Mouse (Mus musculus) cerebral cortex, adult 2 months (tissue): ENCODE measurements around the gene Rbbp9.

Source experiments
- WGBS: fragments of 180-500 bp; shearing (Covaris S2); methylation state at CpG from one replicate; pipeline ENCODE4 v1.1.7; 2018; 5-methylcytosine and 5-hydroxymethylcytosine counted together

Gene Rbbp9

GRCm38 (mm10) chr2:144550529-144550928 is at the start of gene Rbbp9:
Gene Rbbp9, minus strand, starts transcription at chr2:144550869.
- WGBS = under 1% methylated on average over 17 of the region's 17 CpGs

DNA sequence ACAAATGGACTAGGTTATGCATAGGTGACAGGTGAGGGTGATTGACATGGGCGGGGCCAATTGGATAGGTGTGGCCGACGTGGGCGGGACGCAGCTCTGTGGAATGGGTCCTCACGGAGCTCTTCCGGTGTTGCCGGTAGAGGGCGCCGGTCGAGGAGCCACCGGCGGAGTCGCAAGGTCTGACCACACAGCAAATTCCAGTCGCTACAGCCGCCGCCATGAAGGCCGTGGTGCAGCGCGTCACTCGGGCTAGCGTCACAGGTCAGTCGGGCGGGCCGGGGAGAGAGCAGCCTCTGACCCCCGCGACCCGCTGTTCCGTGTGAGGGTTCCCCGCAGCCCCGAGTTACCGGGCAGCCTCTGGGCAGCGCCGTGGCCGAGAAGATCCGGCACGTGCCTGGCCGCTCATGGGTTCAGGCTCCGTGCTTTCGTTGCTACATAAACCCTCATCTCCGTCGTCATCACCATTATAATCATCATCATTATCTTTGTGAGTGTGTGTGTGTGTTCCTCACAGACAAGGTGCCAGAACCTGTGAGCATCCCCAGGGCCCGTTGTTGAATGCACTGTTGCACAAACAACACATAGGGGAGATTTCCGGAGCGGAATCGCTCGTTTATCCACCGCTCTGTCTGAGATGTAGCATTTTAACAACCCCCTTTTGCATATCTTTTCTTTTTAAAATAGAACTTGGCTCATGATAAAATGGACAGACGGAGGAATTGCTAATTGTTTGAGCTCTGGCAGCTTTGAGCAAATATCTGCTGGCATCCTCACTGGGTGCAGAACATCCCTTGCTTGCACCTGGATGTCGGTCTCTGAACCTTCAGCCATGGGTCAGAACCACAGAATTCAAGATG is 49.4 kb upstream of the Rbbp9 start, which contains the start of gene Dtd1:
TSS of gene Dtd1 (plus strand) at position 67 of the 857 bp plus-strand sequence.
- under 1% methylated on average over 46 of the region's 50 CpGs for WGBS

GRCm38 (mm10) chr2:144598006-144598405 is 47.3 kb upstream of the Rbbp9 start:
- WGBS = 71% methylated on average over 2 of the region's 2 CpGs

- WGBS = under 1% methylated on average over 31 of the region's 31 CpGs
Observed at GRCm38 (mm10) chr2:144593951-144594651, 43.4 kb upstream of the Rbbp9 start, which contains the start of gene Smim26. Gene Smim26, plus strand, starts transcription at chr2:144594054.

DNA sequence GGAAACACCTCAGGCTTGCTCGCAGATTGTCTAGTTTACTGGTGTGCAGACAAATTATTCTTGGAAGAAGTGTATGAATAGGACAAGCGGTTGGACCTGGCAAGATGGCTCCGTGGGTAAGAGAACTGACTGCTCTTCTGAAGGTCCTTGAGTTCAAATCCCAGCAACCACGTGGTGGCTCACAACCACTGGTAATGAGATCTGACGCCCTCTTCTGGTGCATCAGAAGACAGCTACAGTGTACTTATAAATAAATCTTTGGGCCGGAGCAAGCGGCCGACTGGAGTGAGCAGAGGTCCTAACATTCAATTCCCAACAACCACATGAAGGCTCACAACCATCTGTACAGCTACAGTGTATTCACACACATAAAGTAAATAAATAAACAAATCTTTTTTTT is 42.4 kb upstream of the Rbbp9 start:
- WGBS = 70% methylated on average over 8 of the region's 8 CpGs

DNA sequence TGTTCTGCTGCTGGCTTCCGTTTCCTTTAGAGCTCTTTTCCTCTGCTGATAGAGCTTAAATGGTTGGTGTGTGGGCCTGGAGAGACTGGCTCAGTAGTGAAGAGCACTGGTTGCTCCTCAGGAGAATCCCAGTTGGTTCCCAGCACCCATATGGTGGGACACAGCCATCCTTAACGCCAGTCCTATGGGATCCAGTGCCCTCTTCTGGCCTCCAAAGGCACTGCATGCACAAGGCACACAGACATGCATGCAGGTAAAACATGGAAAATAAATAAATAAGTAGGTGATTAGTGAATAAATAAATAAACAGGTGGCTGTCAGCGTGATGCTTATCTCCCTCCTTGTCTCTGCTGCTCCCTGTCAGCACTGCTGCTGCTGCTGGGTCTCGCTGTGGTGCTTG is 38.1 kb upstream of the Rbbp9 start:
- whole genome bisulfite sequencing = 83% methylated on average over 4 of the region's 4 CpGs

DNA sequence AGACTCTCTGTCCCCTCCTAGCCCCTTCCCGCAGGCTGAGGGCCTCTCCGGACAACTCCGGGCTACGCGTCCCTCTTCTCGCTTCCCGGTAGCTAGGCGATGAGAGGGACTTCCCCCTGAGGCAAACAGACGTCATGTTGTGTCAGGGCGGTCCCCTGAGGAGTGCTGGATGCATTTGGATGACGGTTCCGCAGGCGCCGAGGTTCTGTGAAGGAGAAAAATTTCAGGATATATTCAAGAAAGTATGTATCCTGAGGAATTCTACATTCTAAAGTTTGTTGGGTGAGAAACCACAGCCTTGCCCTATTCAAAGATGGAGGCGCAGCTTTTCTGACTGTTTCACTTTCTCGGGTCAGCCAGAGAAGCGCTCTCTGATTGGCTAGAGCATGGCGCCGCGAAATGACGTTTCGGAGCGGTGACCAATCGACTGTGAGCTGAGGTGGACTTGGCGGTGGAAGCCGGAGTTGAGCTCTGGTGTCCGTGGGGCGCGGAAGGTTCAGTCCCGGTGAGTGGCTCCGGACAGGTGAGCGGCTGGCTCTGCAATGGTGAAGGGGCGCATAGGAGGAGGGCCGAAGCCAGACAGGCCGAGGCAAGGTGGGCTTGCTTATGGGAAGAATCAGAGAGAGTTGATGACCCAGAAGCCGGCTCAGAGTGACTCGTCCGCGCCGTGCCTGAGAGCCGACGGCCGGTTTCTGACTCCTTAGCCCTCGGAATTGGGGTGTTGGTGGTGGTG is 5.3 kb upstream of the Rbbp9 start, which contains the start of gene Sec23b:
TSS of gene Sec23b (plus strand) at position 410 of the 733 bp plus-strand sequence.
- WGBS = under 1% methylated on average over 44 of the region's 44 CpGs

- 2% methylated on average over 14 of the region's 14 CpGs for WGBS
Observed at GRCm38 (mm10) chr2:144555286-144555819, 4.7 kb upstream of the Rbbp9 start.

DNA sequence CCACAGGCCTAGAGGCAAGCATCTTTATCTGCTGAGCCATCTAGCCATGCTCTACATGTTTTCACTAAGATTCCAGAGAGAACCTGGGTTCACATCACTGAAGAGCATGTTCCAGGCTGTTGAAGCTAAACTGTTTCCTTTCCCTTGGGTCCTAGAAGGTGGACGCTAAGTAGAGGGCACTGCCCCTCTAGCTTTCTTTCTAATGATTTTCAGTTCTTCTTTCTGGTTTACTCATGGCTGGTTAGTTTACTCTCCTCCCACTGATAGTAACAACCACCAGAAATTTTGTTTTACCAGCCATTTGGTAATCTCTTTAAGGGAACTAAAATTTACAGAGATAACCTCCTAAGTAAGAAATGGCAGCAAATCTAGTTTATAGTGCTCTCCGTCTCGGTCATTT is 3.2 kb upstream of the Rbbp9 start:
- WGBS = 94% methylated on average over 3 of the region's 3 CpGs

- WGBS = 78% methylated on average over 4 of the region's 4 CpGs
Observed at GRCm38 (mm10) chr2:144547559-144547958, 3.1 kb downstream of the Rbbp9 start.

- WGBS = 37% methylated on average over 1 of the region's 1 CpGs
Observed at GRCm38 (mm10) chr2:144545481-144545880, 5.2 kb downstream of the Rbbp9 start.

- WGBS = 98% methylated on average over 2 of the region's 2 CpGs
Observed at GRCm38 (mm10) chr2:144545061-144545460, 5.6 kb downstream of the Rbbp9 start.

DNA sequence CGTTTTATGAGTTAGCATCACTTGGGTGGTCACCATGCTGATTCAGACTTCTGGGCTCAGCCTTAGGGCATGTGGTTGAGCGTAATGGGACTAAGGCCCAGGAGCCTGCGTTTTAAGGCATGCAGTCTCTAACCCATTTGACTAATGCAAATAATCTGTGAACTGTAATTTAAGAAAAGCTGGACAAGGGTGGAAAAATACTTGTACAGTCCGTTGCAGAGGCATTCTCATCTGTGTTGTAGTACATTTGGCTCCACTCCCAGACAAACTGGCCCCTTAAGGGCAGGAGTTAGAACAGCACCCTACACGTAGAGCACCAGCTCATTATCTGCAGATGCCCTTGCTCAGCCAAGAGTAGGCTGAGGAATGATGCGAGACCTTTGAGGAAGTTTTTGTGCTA is 6.0 kb downstream of the Rbbp9 start:
- WGBS = 65% methylated on average over 6 of the region's 6 CpGs

- whole genome bisulfite sequencing = 88% methylated on average over 6 of the region's 6 CpGs
Observed at GRCm38 (mm10) chr2:144543670-144544069, 7.0 kb downstream of the Rbbp9 start.

- WGBS = 84% methylated on average over 4 of the region's 4 CpGs
Observed at GRCm38 (mm10) chr2:144541246-144541645, 9.4 kb downstream of the Rbbp9 start.

GRCm38 (mm10) chr2:144537123-144537522 is 13.5 kb downstream of the Rbbp9 start:
- WGBS = 95% methylated on average over 7 of the region's 7 CpGs

- WGBS = under 1% methylated on average over 25 of the region's 25 CpGs
Observed at GRCm38 (mm10) chr2:144527821-144528174, 22.9 kb downstream of the Rbbp9 start.

GRCm38 (mm10) chr2:144526981-144527820 is 23.5 kb downstream of the Rbbp9 start, which contains the start of the genes Dzank1 and Polr3f:
Gene Dzank1, minus strand, starts transcription at chr2:144527414.
Gene Polr3f, plus strand, starts transcription at chr2:144527718.
- WGBS = under 1% methylated on average over 56 of the region's 56 CpGs

DNA sequence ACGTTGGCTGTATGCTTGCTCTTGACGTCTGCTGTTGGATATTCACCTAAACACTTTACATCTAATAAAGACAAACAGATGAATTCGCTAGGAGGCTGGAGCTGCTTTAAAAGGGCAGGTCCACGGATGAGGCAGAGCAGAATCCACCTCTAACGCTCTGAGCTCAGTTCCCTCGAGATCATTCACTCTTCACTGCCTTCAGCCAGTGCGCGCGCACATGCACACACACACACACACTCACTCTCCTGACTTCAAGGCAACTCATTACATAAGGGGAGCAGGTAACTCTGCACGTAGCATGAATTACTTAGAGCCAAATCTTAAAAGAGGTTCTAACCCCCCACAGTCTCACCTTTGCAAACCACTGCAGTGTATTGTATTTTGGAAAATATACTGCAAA is 24.8 kb downstream of the Rbbp9 start:
- 42% methylated on average over 10 of the region's 10 CpGs for WGBS

DNA sequence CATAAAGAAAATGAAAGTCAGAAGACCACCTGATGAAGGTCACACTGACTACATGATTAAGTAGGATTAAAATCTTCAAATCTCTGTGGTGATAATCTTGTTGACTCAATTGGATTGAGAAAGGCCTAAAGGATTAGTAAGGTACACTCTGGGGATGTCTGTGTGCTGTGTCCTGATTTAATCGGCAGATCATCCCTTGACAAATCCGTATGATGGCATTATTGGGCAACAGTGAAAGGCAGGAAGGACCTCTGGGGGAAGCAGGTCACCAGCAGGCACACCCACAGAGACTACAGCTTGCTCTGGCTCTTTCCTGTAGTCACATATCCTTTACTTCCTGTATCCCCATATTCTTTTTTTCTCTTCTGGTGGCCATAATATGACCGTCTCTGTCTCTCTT is 30.9 kb downstream of the Rbbp9 start:
- WGBS = 73% methylated on average over 3 of the region's 3 CpGs

- WGBS = 48% methylated on average over 3 of the region's 3 CpGs
Observed at GRCm38 (mm10) chr2:144514619-144515018, 36.0 kb downstream of the Rbbp9 start.
